Mouse (Mus musculus): ENCODE data around the gene Ppil1.
A peak's percentile ranks its signal among the peaks of the same experiment; 100 is the strongest.
"Not testable (repeated sequence)": the region's sequence is repeated elsewhere in the genome, so short reads cannot be mapped to it uniquely, and the experiment has no call there.

The Ppil1 gene

GRCm38 (mm10) chr17:29281541-29281940 lies 17.6 kb upstream of the Ppil1 start:
- no peak for DNase-seq (ENCODE audit: low spot score)

GRCm38 (mm10) chr17:29280422-29280821 lies 16.4 kb upstream of the Ppil1 start:
- DNase-seq (ENCODE audit: low spot score): no peak

- no peak for DNase-seq (ENCODE audit: low spot score)
Measured at GRCm38 (mm10) chr17:29273889-29274288, 9.9 kb upstream of the Ppil1 start.

- DNase-seq (ENCODE audit: low spot score): no peak
Measured at GRCm38 (mm10) chr17:29273156-29273555, 9.2 kb upstream of the Ppil1 start.

GRCm38 (mm10) chr17:29270148-29270698 lies 6.2 kb upstream of the Ppil1 start:
- no peak for DNase-seq (ENCODE audit: low spot score)

- peak; percentile 10 for DNase-seq (ENCODE audit: low spot score)
Measured at GRCm38 (mm10) chr17:29269349-29269706, 5.3 kb upstream of the Ppil1 start.

- peak; percentile 96 for DNase-seq (ENCODE audit: low spot score)
Measured at GRCm38 (mm10) chr17:29268682-29269348, 4.8 kb upstream of the Ppil1 start, which contains the start of gene BC004004. Gene BC004004 (plus strand): TSS chr17:29268788.

- no peak for DNase-seq (ENCODE audit: low spot score)
Measured at GRCm38 (mm10) chr17:29267931-29268681, 4.1 kb upstream of the Ppil1 start.

GRCm38 (mm10) chr17:29267040-29267439 lies 3.1 kb upstream of the Ppil1 start:
- DNase-seq (ENCODE audit: low spot score): not testable (repeated sequence)

GRCm38 (mm10) chr17:29264760-29265159 lies 774 bp upstream of the Ppil1 start:
- no peak for DNase-seq (ENCODE audit: low spot score)

- DNase-seq (ENCODE audit: low spot score): no peak
Measured at GRCm38 (mm10) chr17:29263417-29263816, 569 bp downstream of the Ppil1 start.

- no peak for DNase-seq (ENCODE audit: low spot score)
Measured at GRCm38 (mm10) chr17:29262259-29262649, 1.7 kb downstream of the Ppil1 start.

GRCm38 (mm10) chr17:29261603-29262258 lies 2.3 kb downstream of the Ppil1 start:
- DNase-seq (ENCODE audit: low spot score): no peak

GRCm38 (mm10) chr17:29260501-29260900 lies 3.5 kb downstream of the Ppil1 start:
- no peak for DNase-seq (ENCODE audit: low spot score)

- DNase-seq (ENCODE audit: low spot score): peak; percentile 85
Measured at GRCm38 (mm10) chr17:29259489-29259888, 4.5 kb downstream of the Ppil1 start.

GRCm38 (mm10) chr17:29258921-29259320 lies 5.1 kb downstream of the Ppil1 start:
- no peak for DNase-seq (ENCODE audit: low spot score)

GRCm38 (mm10) chr17:29258025-29258558 lies 5.9 kb downstream of the Ppil1 start:
- no peak for DNase-seq (ENCODE audit: low spot score)

GRCm38 (mm10) chr17:29257001-29257511 lies 6.9 kb downstream of the Ppil1 start:
- DNase-seq (ENCODE audit: low spot score): no peak

- no peak for DNase-seq (ENCODE audit: low spot score)
Measured at GRCm38 (mm10) chr17:29256507-29256906, 7.5 kb downstream of the Ppil1 start.

GRCm38 (mm10) chr17:29254784-29255183 lies 9.2 kb downstream of the Ppil1 start:
- not testable (repeated sequence) for DNase-seq (ENCODE audit: low spot score)

- no peak for DNase-seq (ENCODE audit: low spot score)
Measured at GRCm38 (mm10) chr17:29253684-29254083, 10.3 kb downstream of the Ppil1 start.

- DNase-seq (ENCODE audit: low spot score): no peak
Measured at GRCm38 (mm10) chr17:29253236-29253635, 10.8 kb downstream of the Ppil1 start.
